Mouse (Mus musculus): Measurements from ENCODE around the gene Dctn1.

Gene Dctn1

GRCm38 (mm10) chr6:83165607-83166242, at the start of gene Dctn1:
Dctn1 (plus strand) TSS chr6:83165920.
- DNase-seq (ENCODE audit: low spot score): peak; percentile 93

DNA sequence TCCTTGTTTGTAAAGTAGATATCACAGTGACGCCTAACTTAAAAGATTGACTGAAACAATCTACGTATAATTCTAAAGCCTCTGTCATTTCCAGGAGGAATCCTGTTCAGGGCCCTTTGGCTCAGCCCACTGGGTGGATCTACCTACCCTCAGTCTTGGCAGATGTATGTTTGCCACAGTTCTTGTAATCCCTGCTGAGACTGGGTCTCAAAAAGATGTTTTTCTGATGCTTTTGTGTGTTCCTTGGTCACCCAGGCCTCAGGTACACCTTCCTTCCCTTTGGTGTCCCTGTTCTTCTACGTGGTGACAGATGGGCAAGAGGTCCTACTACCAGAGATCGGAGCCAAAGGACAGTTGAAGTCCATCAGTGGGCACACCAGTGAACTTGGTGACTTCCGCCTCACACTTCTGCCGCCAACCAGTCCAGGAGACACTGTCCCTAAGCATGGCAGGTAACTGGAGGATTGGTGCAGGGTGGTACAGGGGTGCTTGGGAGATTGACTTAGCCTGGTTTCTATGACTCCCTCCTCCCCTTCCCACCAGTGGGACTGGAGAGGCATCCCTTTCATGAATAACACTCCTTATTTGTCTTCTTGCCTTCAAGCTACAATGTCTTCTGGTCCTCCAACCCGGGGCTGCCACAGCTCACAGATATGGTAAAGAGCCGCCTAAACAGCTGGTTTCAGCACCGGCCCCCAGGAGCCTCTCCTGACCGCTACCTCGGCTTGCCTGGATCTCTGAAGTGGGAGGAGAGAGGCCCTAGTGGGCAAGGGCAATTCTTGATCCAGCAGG, 49.2 kb upstream of the Dctn1 start:
- no peak for DNase-seq (ENCODE audit: low spot score)

- DNase-seq (ENCODE audit: low spot score): no peak
These were observed 48.6 kb upstream of the Dctn1 start for GRCm38 (mm10) chr6:83117165-83117438.

DNA sequence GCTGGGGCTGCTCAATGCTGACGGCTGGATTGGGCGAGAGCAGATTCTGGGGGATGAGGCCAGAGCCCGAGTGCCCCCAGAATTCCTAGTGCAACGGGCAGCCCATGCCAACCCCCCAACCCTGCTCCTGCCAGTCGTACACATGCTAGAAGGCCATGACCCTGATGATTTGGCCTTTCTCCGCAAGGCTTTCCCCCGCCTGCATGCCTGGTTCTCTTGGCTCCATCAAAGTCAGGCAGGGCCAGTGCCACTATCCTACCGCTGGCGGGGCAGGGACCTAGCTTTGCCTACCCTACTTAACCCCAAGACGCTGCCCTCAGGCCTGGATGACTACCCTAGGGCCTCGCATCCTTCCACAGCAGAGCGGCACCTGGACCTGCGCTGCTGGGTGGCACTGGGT, 48.1 kb upstream of the Dctn1 start:
- no peak for DNase-seq (ENCODE audit: low spot score)

DNA sequence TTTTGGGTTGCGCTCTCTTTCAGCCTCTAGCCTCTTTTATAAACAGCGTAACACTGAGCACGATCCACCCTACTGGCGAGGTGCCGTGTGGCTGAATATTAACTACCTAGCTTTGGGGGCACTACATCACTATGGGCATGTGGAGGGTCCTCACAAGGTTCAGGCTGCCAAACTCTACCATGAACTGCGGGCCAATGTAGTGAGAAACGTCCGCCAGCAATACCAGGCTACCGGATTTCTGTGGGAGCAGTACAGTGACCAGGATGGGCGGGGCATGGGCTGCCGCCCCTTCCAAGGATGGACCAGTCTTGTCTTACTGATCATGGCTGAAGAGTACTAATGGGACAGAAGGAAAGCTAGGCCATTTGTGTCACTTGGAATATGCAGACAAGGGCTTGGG, 47.4 kb upstream of the Dctn1 start:
- DNase-seq (ENCODE audit: low spot score): no peak

- no peak for DNase-seq (ENCODE audit: low spot score)
These were observed 46.6 kb upstream of the Dctn1 start for GRCm38 (mm10) chr6:83118825-83119733.

- DNase-seq (ENCODE audit: low spot score): no peak
These were observed 46.0 kb upstream of the Dctn1 start for GRCm38 (mm10) chr6:83119734-83120051.

GRCm38 (mm10) chr6:83120930-83121862, 44.5 kb upstream of the Dctn1 start, which contains the start of gene Wbp1:
Wbp1 (minus strand) TSS chr6:83121559.
- DNase-seq (ENCODE audit: low spot score): peak; percentile 97

- DNase-seq (ENCODE audit: low spot score): no peak
These were observed 43.6 kb upstream of the Dctn1 start for GRCm38 (mm10) chr6:83121863-83122710.

DNA sequence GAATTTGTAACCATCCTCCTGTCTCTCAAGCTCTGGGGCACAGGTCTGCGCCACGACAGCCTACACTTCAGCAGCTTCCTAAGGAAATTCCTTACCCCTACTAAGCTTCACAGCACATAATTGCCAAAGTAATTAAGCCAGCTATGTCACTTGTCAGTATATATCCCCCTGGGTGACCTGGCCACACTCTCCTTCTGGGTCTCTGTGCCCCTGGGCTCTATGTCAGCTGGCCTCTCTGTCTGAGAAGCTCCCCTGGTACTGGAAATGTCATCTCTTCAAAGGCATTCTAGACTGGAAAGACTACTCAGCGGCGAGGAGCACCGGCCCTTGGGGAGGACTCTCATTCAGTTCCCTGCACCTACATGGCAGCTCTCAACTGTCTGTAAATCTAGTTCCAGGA, 42.8 kb upstream of the Dctn1 start:
- DNase-seq (ENCODE audit: low spot score): no peak

GRCm38 (mm10) chr6:83124851-83125312, 40.8 kb upstream of the Dctn1 start:
- peak; percentile 94 for DNase-seq (ENCODE audit: low spot score)

GRCm38 (mm10) chr6:83125331-83125730, 40.4 kb upstream of the Dctn1 start, which contains the start of gene Ino80b:
Ino80b (minus strand) TSS chr6:83125431.
- DNase-seq (ENCODE audit: low spot score): no peak

DNA sequence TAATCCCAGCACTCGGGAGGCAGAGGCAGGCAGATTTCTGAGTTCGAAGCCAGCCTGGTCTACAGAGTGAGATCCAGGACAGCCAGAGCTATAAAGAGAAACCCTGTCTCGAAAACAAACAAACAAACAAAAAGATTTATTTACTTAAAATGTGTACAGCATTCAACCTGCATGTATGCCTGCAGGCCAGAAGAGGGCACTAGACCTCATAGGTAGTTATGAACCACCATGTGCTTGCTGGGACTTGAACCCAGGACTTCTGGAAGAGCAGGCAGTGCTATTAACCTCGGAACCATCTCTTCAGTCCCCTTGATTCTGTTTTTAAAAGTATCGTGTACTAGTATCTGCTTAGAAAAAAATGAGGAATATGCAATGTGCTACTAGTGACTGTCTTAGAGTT, 38.3 kb upstream of the Dctn1 start:
- DNase-seq (ENCODE audit: low spot score): no peak

- DNase-seq (ENCODE audit: low spot score): no peak
These were observed 34.2 kb upstream of the Dctn1 start for GRCm38 (mm10) chr6:83131469-83132034.

- DNase-seq (ENCODE audit: low spot score): no peak
These were observed 33.4 kb upstream of the Dctn1 start for GRCm38 (mm10) chr6:83132176-83132919.

- no peak for DNase-seq (ENCODE audit: low spot score)
These were observed 31.5 kb upstream of the Dctn1 start for GRCm38 (mm10) chr6:83134226-83134625.

- DNase-seq (ENCODE audit: low spot score): no peak
These were observed 30.7 kb upstream of the Dctn1 start, which contains the start of gene Rtkn for GRCm38 (mm10) chr6:83134951-83135513. Rtkn (plus strand) TSS chr6:83135463.

DNA sequence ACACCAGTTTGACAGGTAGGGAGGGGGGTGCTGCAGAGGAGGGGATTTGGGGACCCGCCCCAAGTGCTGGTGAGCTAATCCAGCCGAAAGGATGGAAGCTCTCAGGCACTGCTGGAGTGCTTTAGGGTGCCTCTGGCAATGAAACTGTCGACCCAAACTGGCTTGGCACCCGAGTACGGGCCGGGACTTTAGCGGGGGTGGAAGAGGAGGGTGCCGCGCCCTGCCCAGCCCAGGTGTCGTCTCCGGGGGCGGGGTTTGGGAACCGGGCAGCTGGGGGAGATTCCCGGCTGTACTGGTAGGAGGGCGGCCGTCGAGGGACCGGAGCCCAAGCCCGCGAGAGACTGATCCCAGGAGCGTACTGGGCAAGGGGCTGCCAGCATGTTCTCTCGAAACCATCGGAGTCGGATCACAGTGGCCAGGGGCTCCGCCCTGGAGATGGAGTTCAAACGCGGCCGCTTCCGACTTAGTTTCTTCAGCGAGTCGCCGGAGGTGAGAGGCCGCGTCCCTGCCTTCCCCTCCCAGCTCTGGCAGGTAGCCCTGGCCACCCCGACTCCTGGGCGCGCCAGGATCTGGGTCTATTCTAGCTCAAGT, 30.1 kb upstream of the Dctn1 start:
- DNase-seq (ENCODE audit: low spot score): no peak

All from c-Kit-positive CD71-positive TER-119-positive erythroid progenitor cells, embryonic 14.5 days (primary cell).